Mouse (Mus musculus): ENCODE measurements at regions not wholly inside any gene's neighbourhood (a gene's known extent, or its start where the extent isn't known, plus 50 kb on each side); places are given as distances from the start of the nearest gene placed in this dataset.
"Not testable (repeated sequence)": the region's sequence is repeated elsewhere in the genome, so short reads cannot be mapped to it uniquely, and the experiment has no call there.

DNA sequence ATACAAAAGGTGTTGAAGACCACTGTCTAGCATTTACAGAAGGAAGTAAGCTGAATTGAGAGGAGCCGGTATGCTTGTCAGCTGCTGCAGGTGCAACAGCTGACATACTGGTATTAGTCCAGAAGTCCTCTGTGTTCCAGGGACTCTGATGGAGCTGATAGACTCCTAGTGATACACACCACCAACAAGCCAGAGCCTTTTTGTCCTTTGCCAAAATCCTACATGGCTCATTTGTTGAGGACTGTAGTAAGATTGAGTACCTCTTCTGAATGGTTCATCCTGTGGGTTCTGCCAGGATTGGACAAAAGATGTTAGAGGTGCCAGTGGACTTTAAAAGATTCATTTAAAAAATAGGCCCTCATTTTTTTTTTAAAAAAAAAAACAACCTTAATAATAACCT is 129.4 kb upstream of the Tmem185a start:
- no peak for ATAC-seq (replicated peaks; ENCODE audit: insufficient number of reproducible peaks, low FRiP score, low TSS enrichment, poor library complexity, severe bottlenecking)

DNA sequence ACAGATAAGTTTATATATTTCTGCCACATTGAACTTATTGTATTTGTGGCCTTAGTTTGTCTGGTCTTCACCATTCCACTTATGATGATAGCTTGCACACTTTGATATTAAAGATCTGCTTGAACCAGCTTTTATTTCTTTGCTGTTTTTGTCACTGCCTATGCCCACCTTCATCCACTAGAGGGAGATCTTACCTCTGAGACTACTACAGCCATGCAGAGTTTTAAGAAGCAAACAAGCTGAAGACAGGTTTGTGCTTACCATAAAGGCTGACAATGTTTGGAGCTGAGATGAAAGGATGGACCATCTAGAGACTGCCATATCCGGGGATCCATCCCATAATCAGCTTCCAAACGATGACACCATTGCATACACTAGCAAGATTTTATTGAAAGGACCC is 105.4 kb upstream of the Tmem185a start:
- ATAC-seq (replicated peaks; ENCODE audit: insufficient number of reproducible peaks, low FRiP score, low TSS enrichment, poor library complexity, severe bottlenecking), result not testable (repeated sequence)

DNA sequence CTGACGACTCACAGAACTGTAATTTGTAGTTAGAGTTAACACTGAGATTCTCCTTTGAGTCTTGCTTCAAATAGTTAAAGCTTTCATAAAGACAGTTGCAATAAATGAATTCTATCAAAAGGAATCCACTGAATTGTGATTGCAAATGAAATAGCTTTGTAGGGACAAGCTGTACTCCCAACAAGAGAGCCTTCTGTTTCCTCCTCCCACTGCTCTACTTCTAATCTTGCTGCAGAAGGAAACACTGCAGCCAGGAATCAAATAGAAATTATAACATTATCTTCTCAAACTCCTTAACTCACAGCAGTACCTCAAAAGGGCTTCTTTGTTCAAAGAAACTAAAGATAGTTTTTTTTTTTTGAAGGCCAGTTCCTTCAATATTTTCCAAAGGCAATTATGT is 103.2 kb upstream of the Tmem185a start:
- ATAC-seq (replicated peaks; ENCODE audit: insufficient number of reproducible peaks, low FRiP score, low TSS enrichment, poor library complexity, severe bottlenecking), result no peak

GRCm38 (mm10) chrX:70574243-70574642 is 97.3 kb upstream of the Tmem185a start:
- 0 out of 2 replicates have a peak, but pooled peaks have one; percentile 35 for ATAC-seq (replicated peaks; ENCODE audit: insufficient number of reproducible peaks, low FRiP score, low TSS enrichment, poor library complexity, severe bottlenecking)

GRCm38 (mm10) chrX:70570586-70570985 is 93.6 kb upstream of the Tmem185a start:
- not testable (repeated sequence) for ATAC-seq (replicated peaks; ENCODE audit: insufficient number of reproducible peaks, low FRiP score, low TSS enrichment, poor library complexity, severe bottlenecking)

- peak; percentile 47; the same call in 1 of the 2 replicates for ATAC-seq (replicated peaks; ENCODE audit: insufficient number of reproducible peaks, low FRiP score, low TSS enrichment, poor library complexity, severe bottlenecking)
Observed at GRCm38 (mm10) chrX:70569339-70569979, 92.5 kb upstream of the Tmem185a start.
